Mouse (Mus musculus) erythroblast, embryonic 14.5 days (primary cell): ENCODE measurements around the gene Col4a3. TPM values are rescaled to one million over a fixed set of nuclear protein-coding genes. Genes with fewer than 3 reads are reported as not detected.

Experiments used
- H3K27me3 ChIP-seq: 2 replicates; pipeline ENCODE4 v1.6.1; 2012; ENCODE audit warnings: inconsistent platforms; ENCODE audit not compliant: control insufficient read depth
- H3K36me3 ChIP-seq: 2 replicates; pipeline ENCODE4 v1.6.1; 2012; ENCODE audit warnings: mild to moderate bottlenecking, inconsistent platforms; ENCODE audit not compliant: control insufficient read depth
- H3K4me1 ChIP-seq: 2 replicates; pipeline ENCODE4 v1.6.1; 2012; ENCODE audit warnings: inconsistent platforms; ENCODE audit not compliant: control insufficient read depth
- H3K4me3 ChIP-seq: replicated peaks from 2 replicates; pipeline ENCODE3; 2012; ENCODE audit warnings: moderate library complexity, mild to moderate bottlenecking, inconsistent platforms
- H3K9me3 ChIP-seq: 2 replicates; pipeline ENCODE4 v1.6.1; 2012; ENCODE audit warnings: low read length, inconsistent platforms, mixed read lengths; ENCODE audit not compliant: control insufficient read depth
- GATA1 ChIP-seq: IDR thresholded peaks from 2 replicates; pipeline ENCODE4 v1.6.1; 2012; ENCODE audit warnings: low read length, inconsistent platforms, mixed read lengths
- TAL1 ChIP-seq: IDR thresholded peaks from 3 replicates; pipeline ENCODE4 v1.6.1; 2012; ENCODE audit warnings: low read length, inconsistent platforms, mixed read lengths
- polyA plus RNA-seq: library from polyadenylated mRNA; stranded (reverse); fragments of >175 nt; gene quantifications from 2 replicates; pipeline ENCODE4 v1.2.3, GENCODE M21; 2012

Col4a3 gene
- polyA plus RNA-seq = 0.01 and 0.03 TPM in 2 replicates

- Histone ChIP-seq H3K27me3 (peaks cover 22% of the 10 kb centered on the region), H3K4me3 (no peak within 1 kb of the TSS), H3K36me3 (no peaks in the 10 kb centered on the region), H3K4me1 (no peaks in the 10 kb centered on the region; the same call in 1 of the 2 replicates), H3K9me3 (no peaks in the 10 kb centered on the region)
- TF ChIP-seq TAL1 = no peak
- TF ChIP-seq GATA1 = no peak
Measured at GRCm38 (mm10) chr1:82586713-82587399, at the start of gene Col4a3, which contains the start of gene Col4a4. Col4a3 (plus strand) TSS chr1:82586921. Col4a4 (minus strand) TSS chr1:82586849.

GRCm38 (mm10) chr1:82537848-82538247 lies 48.9 kb upstream of the Col4a3 start:
- no peaks in the 10 kb centered on the region for H3K9me3 ChIP-seq
- no peaks in the 10 kb centered on the region for H3K36me3 ChIP-seq
- no peaks in the 10 kb centered on the region for H3K4me1 ChIP-seq
- no peaks in the 10 kb centered on the region for H3K27me3 ChIP-seq
- TF ChIP-seq GATA1 (no peak), TAL1 (no peak)
- H3K4me3 ChIP-seq = no peak overlapping the region

GRCm38 (mm10) chr1:82540056-82540455 lies 46.7 kb upstream of the Col4a3 start:
- TF ChIP-seq GATA1 (no peak), TAL1 (no peak)
- H3K4me3 ChIP-seq = no peak overlapping the region
- H3K27me3 ChIP-seq = no peaks in the 10 kb centered on the region
- H3K4me1 ChIP-seq = no peaks in the 10 kb centered on the region
- no peaks in the 10 kb centered on the region for H3K36me3 ChIP-seq
- H3K9me3 ChIP-seq = no peaks in the 10 kb centered on the region

GRCm38 (mm10) chr1:82543934-82544333 lies 42.8 kb upstream of the Col4a3 start:
- no peak overlapping the region for H3K4me3 ChIP-seq
- H3K36me3 ChIP-seq = no peaks in the 10 kb centered on the region
- no peaks in the 10 kb centered on the region for H3K4me1 ChIP-seq
- H3K9me3 ChIP-seq = no peaks in the 10 kb centered on the region
- no peaks in the 10 kb centered on the region for H3K27me3 ChIP-seq
- TF ChIP-seq TAL1 (no peak), GATA1 (no peak)

GRCm38 (mm10) chr1:82544419-82545185 lies 42.1 kb upstream of the Col4a3 start:
- Histone ChIP-seq H3K36me3 (no peaks in the 10 kb centered on the region), H3K9me3 (no peaks in the 10 kb centered on the region), H3K4me1 (no peaks in the 10 kb centered on the region), H3K4me3 (no peak overlapping the region), H3K27me3 (no peaks in the 10 kb centered on the region)
- no peak for TF ChIP-seq GATA1
- no peak for TF ChIP-seq TAL1

GRCm38 (mm10) chr1:82545199-82545960 lies 41.3 kb upstream of the Col4a3 start:
- no peaks in the 10 kb centered on the region for H3K4me1 ChIP-seq
- H3K9me3 ChIP-seq = no peaks in the 10 kb centered on the region
- no peaks in the 10 kb centered on the region for H3K27me3 ChIP-seq
- H3K36me3 ChIP-seq = no peaks in the 10 kb centered on the region
- no peak overlapping the region for H3K4me3 ChIP-seq
- TF ChIP-seq GATA1 (no peak), TAL1 (no peak)

GRCm38 (mm10) chr1:82554443-82554850 lies 32.3 kb upstream of the Col4a3 start:
- H3K4me3 ChIP-seq = no peak overlapping the region
- TF ChIP-seq TAL1 (no peak), GATA1 (no peak)
- H3K27me3 ChIP-seq = no peaks in the 10 kb centered on the region
- no peaks in the 10 kb centered on the region for H3K4me1 ChIP-seq
- no peaks in the 10 kb centered on the region for H3K9me3 ChIP-seq
- H3K36me3 ChIP-seq = no peaks in the 10 kb centered on the region

GRCm38 (mm10) chr1:82554889-82555288 lies 31.8 kb upstream of the Col4a3 start:
- TF ChIP-seq GATA1 (no peak), TAL1 (no peak)
- Histone ChIP-seq H3K4me1 (no peaks in the 10 kb centered on the region), H3K27me3 (no peaks in the 10 kb centered on the region), H3K9me3 (no peaks in the 10 kb centered on the region), H3K36me3 (no peaks in the 10 kb centered on the region), H3K4me3 (no peak overlapping the region)

- H3K27me3 ChIP-seq = no peaks in the 10 kb centered on the region
Measured at GRCm38 (mm10) chr1:82560223-82560622, 26.5 kb upstream of the Col4a3 start.

More at GRCm38 (mm10) chr1:82560223-82560622, 26.5 kb upstream of the Col4a3 start:
- H3K4me3 ChIP-seq = no peak overlapping the region
- no peaks in the 10 kb centered on the region for H3K36me3 ChIP-seq
- no peak for TF ChIP-seq TAL1
- no peak for TF ChIP-seq GATA1
- no peaks in the 10 kb centered on the region for H3K9me3 ChIP-seq
- no peaks in the 10 kb centered on the region for H3K4me1 ChIP-seq
